12 mouse cellular contexts compared by ENCODE assay signal in genomic region chr2:33393951-33394635, GRCm38 (mm10). TPM values are rescaled to one million over a fixed set of nuclear protein-coding genes. Genes with fewer than 3 reads are reported as not detected.
DNase-seq lines count a peak whose midpoint lies in the region; ATAC-seq and TF ChIP-seq lines count a peak whose summit lies in the region.
"Had no signal": no experiment of that assay in that cellular context is flagged by ENCODE, and none has a peak within 500 bp of the region (broad histone marks: within the 10 kb centered on the region; RNA-seq: fewer than 3 reads in every experiment).

No protein-coding gene starts in this region.

- H3K4me2 ChIP-seq in neural tube, embryonic 13.5 days = no peak overlapping the region
- no peak overlapping the region for H3K4me2 ChIP-seq in neural tube, embryonic 15.5 days
- H3K4me2 ChIP-seq in hindbrain, embryonic 16.5 days (ENCODE audit: low read length) = peak overlapping the region; percentile 4; the same call in 1 of the 2 replicates
- H3K4me2 ChIP-seq in midbrain, postnatal 0 days (ENCODE audit: low read depth, low read length, poor library complexity, severe bottlenecking) = no peak overlapping the region
- H3K4me2 ChIP-seq: neural tube, embryonic 12.5 days had no signal

- H3K27me3 ChIP-seq in neural tube, embryonic 13.5 days = no peaks in the 10 kb centered on the region
- H3K27me3 ChIP-seq in neural tube, embryonic 15.5 days (replicated peaks) = no peaks in the 10 kb centered on the region
- no peaks in the 10 kb centered on the region for H3K27me3 ChIP-seq in hindbrain, embryonic 16.5 days (replicated peaks; ENCODE audit: control insufficient read depth, insufficient read depth, low read length)
- no peaks in the 10 kb centered on the region for H3K27me3 ChIP-seq in midbrain, postnatal 0 days (ENCODE audit: insufficient read depth, low read length)
- H3K27me3 ChIP-seq: neural tube, embryonic 12.5 days had no signal

- no peak for ATAC-seq in neural tube, embryonic 13.5 days (ENCODE audit: low read depth)
- ATAC-seq in neural tube, embryonic 15.5 days (ENCODE audit: low FRiP score) = no peak
- ATAC-seq in hindbrain, embryonic 16.5 days = peak; percentile 63
- no peak for ATAC-seq in midbrain, postnatal 0 days (ENCODE audit: low FRiP score)

- H3K4me1 ChIP-seq in neural tube, embryonic 13.5 days (replicated peaks) = no peaks in the 10 kb centered on the region; the same call in 1 of the 2 replicates
- H3K4me1 ChIP-seq in neural tube, embryonic 15.5 days = no peaks in the 10 kb centered on the region
- H3K4me1 ChIP-seq in hindbrain, embryonic 16.5 days (ENCODE audit: control insufficient read depth, insufficient read depth, low read depth, low read length) = 0 out of 2 replicates have a peak, but pooled peaks cover 2% of the 10 kb centered on the region
- no peaks in the 10 kb centered on the region for H3K4me1 ChIP-seq in midbrain, postnatal 0 days (ENCODE audit: insufficient read depth, low read length)
- H3K4me1 ChIP-seq: neural tube, embryonic 12.5 days had no signal

- intact Hi-C loops in heart, postnatal 14 days (cut with DNase I) = no loop called here
- intact Hi-C loops in gastrocnemius, postnatal 36 days (cut with DNase I) = no loop called here

- TF ChIP-seq CTCF in midbrain, postnatal 0 days (IDR thresholded peaks at IDR 0.05) = no peak

- H3K9me3 ChIP-seq in neural tube, embryonic 13.5 days = peaks cover 4% of the 10 kb centered on the region; the same call in 1 of the 2 replicates
- H3K9me3 ChIP-seq in neural tube, embryonic 15.5 days (replicated peaks) = 0 out of 2 replicates have a peak, but pooled peaks cover 3% of the 10 kb centered on the region
- H3K9me3 ChIP-seq in hindbrain, embryonic 16.5 days (ENCODE audit: control insufficient read depth, low read length) = no peaks in the 10 kb centered on the region
- no peaks in the 10 kb centered on the region for H3K9me3 ChIP-seq in midbrain, postnatal 0 days (ENCODE audit: low read length)
- H3K9me3 ChIP-seq: neural tube, embryonic 12.5 days had no signal

- 0 out of 2 replicates have a peak, but pooled peaks cover 3% of the 10 kb centered on the region for H3K36me3 ChIP-seq in neural tube, embryonic 13.5 days
- H3K36me3 ChIP-seq in neural tube, embryonic 15.5 days = no peaks in the 10 kb centered on the region
- H3K36me3 ChIP-seq in hindbrain, embryonic 16.5 days (ENCODE audit: control insufficient read depth, insufficient read depth, low read length) = no peaks in the 10 kb centered on the region
- no peaks in the 10 kb centered on the region for H3K36me3 ChIP-seq in midbrain, postnatal 0 days (ENCODE audit: insufficient read depth, low read length)
- H3K36me3 ChIP-seq: neural tube, embryonic 12.5 days had no signal

- peak; percentile 67 for DNase-seq in cerebellum, adult 8-10 months
- peak; percentile 80 for DNase-seq in midbrain, postnatal 0 days (ENCODE audit: low spot score)
- DNase-seq in thymus, postnatal 25 days = no peak
- no peak for DNase-seq in heart, postnatal 14 days
- no peak for DNase-seq in gastrocnemius, postnatal 36 days
- DNase-seq: adrenal gland, adult 8-10 months; gastrocnemius, adult 2 months; kidney, postnatal 14 days had no signal

- no peak overlapping the region for H3K4me3 ChIP-seq in neural tube, embryonic 13.5 days
- H3K4me3 ChIP-seq in neural tube, embryonic 15.5 days (replicated peaks) = no peak overlapping the region
- H3K4me3 ChIP-seq in hindbrain, embryonic 16.5 days (ENCODE audit: low read length) = no peak overlapping the region
- no peak overlapping the region for H3K4me3 ChIP-seq in midbrain, postnatal 0 days (ENCODE audit: low read depth, low read length)
- H3K4me3 ChIP-seq: gastrocnemius, adult 2 months; neural tube, embryonic 12.5 days had no signal

- WGBS in neural tube, embryonic 13.5 days = 73% methylated on average over 11 of the region's 11 CpGs
- WGBS in neural tube, embryonic 15.5 days = 65% methylated on average over 11 of the region's 11 CpGs
- WGBS in hindbrain, embryonic 16.5 days = 62% methylated on average over 11 of the region's 11 CpGs
- WGBS in midbrain, postnatal 0 days = 51% methylated on average over 11 of the region's 11 CpGs

- no peak overlapping the region for H3K9ac ChIP-seq in neural tube, embryonic 13.5 days
- no peak overlapping the region for H3K9ac ChIP-seq in neural tube, embryonic 15.5 days (replicated peaks)
- no peak overlapping the region for H3K9ac ChIP-seq in hindbrain, embryonic 16.5 days (ENCODE audit: low read depth, low read length)
- no peak overlapping the region for H3K9ac ChIP-seq in midbrain, postnatal 0 days (replicated peaks; ENCODE audit: low read length, poor library complexity, severe bottlenecking)
- H3K9ac ChIP-seq: neural tube, embryonic 12.5 days had no signal

- H3K27ac ChIP-seq in neural tube, embryonic 13.5 days (replicated peaks) = peak overlapping the region; percentile 33; the same call in 1 of the 2 replicates
- no peak overlapping the region for H3K27ac ChIP-seq in neural tube, embryonic 15.5 days (replicated peaks)
- H3K27ac ChIP-seq in hindbrain, embryonic 16.5 days (ENCODE audit: low read depth, low read length) = peak overlapping the region; percentile 39; the same call in 1 of the 2 replicates
- no peak overlapping the region for H3K27ac ChIP-seq in midbrain, postnatal 0 days (ENCODE audit: low read depth, low read length)
- H3K27ac ChIP-seq: gastrocnemius, adult 2 months; neural tube, embryonic 12.5 days had no signal

RNA-seq across cellular contexts. Expression of gene Ralgps1, which starts 22.8 kb away (rescaled TPM):
- 33.2 and 36.9 TPM in 2 replicates for polyA plus RNA-seq in neural tube, embryonic 13.5 days (2015; fragmentation: Nextera tagmentation; extraction: Ambion mirVana)
- polyA plus RNA-seq in neural tube, embryonic 15.5 days (2015; fragmentation: Nextera tagmentation; extraction: Ambion mirVana) = 31.6 and 34.9 TPM in 2 replicates
- polyA plus RNA-seq in hindbrain, embryonic 16.5 days (2015; fragmentation: Nextera tagmentation; extraction: Ambion mirVana) = 32.0 and 44.4 TPM in 2 replicates
- 74.6 and 88.7 TPM in 2 replicates for total RNA-seq in midbrain, postnatal 0 days (2014; rRNA removed)
- polyA plus RNA-seq in midbrain, postnatal 0 days (2015; fragmentation: Nextera tagmentation; extraction: Ambion mirVana) = 26.2 and 26.4 TPM in 2 replicates
- total RNA-seq in heart, postnatal 14 days (2021) = 1 to 10 TPM; 7.5 to 7.6 TPM
- total RNA-seq in gastrocnemius, postnatal 36 days (2021) = 1 to 10 TPM; 2.3 TPM

RNA-seq across cellular contexts. Expression of gene Zbtb34, which starts 37.0 kb away (rescaled TPM):
- polyA plus RNA-seq in neural tube, embryonic 13.5 days (2015; fragmentation: Nextera tagmentation; extraction: Ambion mirVana) = 7.3 and 8.7 TPM in 2 replicates
- polyA plus RNA-seq in neural tube, embryonic 15.5 days (2015; fragmentation: Nextera tagmentation; extraction: Ambion mirVana) = 6.8 and 7.0 TPM in 2 replicates
- 5.3 and 7.8 TPM in 2 replicates for polyA plus RNA-seq in hindbrain, embryonic 16.5 days (2015; fragmentation: Nextera tagmentation; extraction: Ambion mirVana)
- total RNA-seq in midbrain, postnatal 0 days (2014; rRNA removed) = 24.9 and 25.3 TPM in 2 replicates
- polyA plus RNA-seq in midbrain, postnatal 0 days (2015; fragmentation: Nextera tagmentation; extraction: Ambion mirVana) = 3.1 and 3.8 TPM in 2 replicates
- 10 to 100 TPM; 16.1 to 16.4 TPM for total RNA-seq in heart, postnatal 14 days (2021)
- total RNA-seq in gastrocnemius, postnatal 36 days (2021) = 1 to 10 TPM; 4.1 to 4.9 TPM

Comparison
In these comparisons a context has a peak if more than half of its experiments do, and no peak if none do; other contexts are left out.
1. H3K27ac ChIP-seq: peak in neural tube, embryonic 13.5 days (single experiment) and hindbrain, embryonic 16.5 days (single experiment); none in neural tube, embryonic 15.5 days (single experiment) and midbrain, postnatal 0 days (single experiment).
2. DNase-seq: peak in cerebellum, adult 8-10 months (single experiment) and midbrain, postnatal 0 days (single experiment); none in thymus, postnatal 25 days (single experiment), heart, postnatal 14 days (0 of 2) and gastrocnemius, postnatal 36 days (0 of 2).